Mouse (Mus musculus) bone marrow, adult 2 months (tissue): ENCODE measurements around the gene Iqcg.

Experiments used
- CTCF ChIP-seq: fragments of 200-500 bp; IDR thresholded peaks from 2 replicates; pipeline ENCODE4 v1.5.1; 2011; ENCODE audit warnings: low read length, control low read depth; ENCODE audit not compliant: control insufficient read depth, insufficient read depth
- POLR2A ChIP-seq: fragments of 200-500 bp; IDR thresholded peaks from 2 replicates; pipeline ENCODE4 v1.6.1; 2011; ENCODE audit warnings: low read depth, mild to moderate bottlenecking, control low read depth, low read length, borderline replicate concordance; ENCODE audit not compliant: control insufficient read depth

DNA sequence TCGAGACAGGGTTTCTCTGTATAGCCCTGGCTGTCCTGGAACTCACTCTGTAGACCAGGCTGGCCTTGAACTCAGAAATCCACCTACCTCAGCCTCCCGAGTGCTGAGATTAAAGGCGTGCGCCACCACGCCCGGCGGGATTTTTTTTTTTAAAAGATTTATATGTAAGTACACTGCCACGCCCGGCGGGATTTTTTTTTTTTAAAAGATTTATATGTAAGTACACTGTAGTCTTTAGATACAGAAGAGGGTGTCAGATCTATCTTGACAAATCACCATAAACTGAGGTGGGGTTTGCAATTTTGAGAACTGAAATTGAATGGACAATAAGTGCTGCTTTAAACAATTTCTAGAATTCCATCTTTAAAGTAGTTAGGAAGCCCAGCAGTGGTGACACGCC lies 5.4 kb upstream of the Iqcg start:
- TF ChIP-seq POLR2A (no peak), CTCF (no peak)
